Mouse (Mus musculus) macrophage (primary cell): ENCODE data around the gene Mme. TPM values are rescaled to one million over a fixed set of nuclear protein-coding genes. Genes with fewer than 3 reads are reported as not detected.

Source experiments
- H3K27ac ChIP-seq: fragments of 350-480 bp; formaldehyde crosslinking; 2 replicates; pipeline ENCODE4 v1.9.0; 2021
- H3K36me3 ChIP-seq: fragments of 350-480 bp; formaldehyde crosslinking; 2 replicates; pipeline ENCODE4 v1.9.0; 2021; ENCODE audit errors: inconsistent target
- H3K4me3 ChIP-seq: fragments of 350-480 bp; formaldehyde crosslinking; 2 replicates; pipeline ENCODE4 v1.9.0; 2021; ENCODE audit errors: inconsistent target
- H3K79me2 ChIP-seq: fragments of 350-480 bp; formaldehyde crosslinking; 2 replicates; pipeline ENCODE4 v1.9.0; 2021; ENCODE audit errors: inconsistent target
- WGBS: methylation state at CpG from one replicate; pipeline ENCODE4 v1.1.7; 2026; ENCODE audit warnings: inconsistent platforms; ENCODE audit not compliant: missing documents; 5-methylcytosine and 5-hydroxymethylcytosine counted together
- polyA plus RNA-seq: library from polyadenylated mRNA; stranded (reverse); fragments of 250-400 nt; gene quantifications from 3 replicates; pipeline ENCODE4 v1.2.4, GENCODE M21; 2018; ENCODE audit warnings: inconsistent platforms

The Mme gene
- polyA plus RNA-seq, 1 experiment from 2014 or later, result not detected

- H3K27ac ChIP-seq, result no peak overlapping the region
- H3K36me3 ChIP-seq, result no peaks in the 10 kb centered on the region
- H3K79me2 ChIP-seq, result no peaks in the 10 kb centered on the region
- no peak overlapping the region for H3K4me3 ChIP-seq
- WGBS, result 75% methylated on average over 3 of the region's 3 CpGs
Measured at GRCm38 (mm10) chr3:63317496-63317895, 76.2 kb downstream of the Mme start.

GRCm38 (mm10) chr3:63325615-63326014 lies 84.3 kb downstream of the Mme start:
- no peak overlapping the region for H3K4me3 ChIP-seq
- WGBS, result 84% methylated on average over 2 of the region's 2 CpGs
- H3K79me2 ChIP-seq, result no peaks in the 10 kb centered on the region
- no peak overlapping the region for H3K27ac ChIP-seq
- no peaks in the 10 kb centered on the region for H3K36me3 ChIP-seq

- 75% methylated on average over 2 of the region's 2 CpGs for WGBS
- Histone ChIP-seq H3K27ac (no peak overlapping the region), H3K4me3 (no peak overlapping the region), H3K79me2 (no peaks in the 10 kb centered on the region), H3K36me3 (no peaks in the 10 kb centered on the region)
Measured at GRCm38 (mm10) chr3:63340110-63340509, 98.8 kb downstream of the Mme start.

GRCm38 (mm10) chr3:63340546-63340945 lies 99.2 kb downstream of the Mme start:
- Histone ChIP-seq H3K27ac (no peak overlapping the region), H3K79me2 (no peaks in the 10 kb centered on the region), H3K36me3 (no peaks in the 10 kb centered on the region), H3K4me3 (no peak overlapping the region)
- WGBS, result 90% methylated on average over 3 of the region's 3 CpGs

- H3K36me3 ChIP-seq, result no peaks in the 10 kb centered on the region
- no peak overlapping the region for H3K4me3 ChIP-seq
- H3K27ac ChIP-seq, result no peak overlapping the region
- WGBS, result 87% methylated on average over 4 of the region's 4 CpGs
- H3K79me2 ChIP-seq, result no peaks in the 10 kb centered on the region
Measured at GRCm38 (mm10) chr3:63341481-63341880, 100.1 kb downstream of the Mme start.

GRCm38 (mm10) chr3:63344998-63345397 lies 103.7 kb downstream of the Mme start:
- Histone ChIP-seq H3K4me3 (no peak overlapping the region), H3K79me2 (no peaks in the 10 kb centered on the region), H3K36me3 (no peaks in the 10 kb centered on the region), H3K27ac (no peak overlapping the region)
- 91% methylated on average over 5 of the region's 5 CpGs for WGBS

GRCm38 (mm10) chr3:63348893-63349426 lies 107.6 kb downstream of the Mme start:
- no peak overlapping the region for H3K4me3 ChIP-seq

GRCm38 (mm10) chr3:63350242-63350641 lies 108.9 kb downstream of the Mme start:
- H3K27ac ChIP-seq, result no peak overlapping the region
- WGBS, result 92% methylated on average over 4 of the region's 4 CpGs

More at GRCm38 (mm10) chr3:63348893-63349426, 107.6 kb downstream of the Mme start:
- WGBS, result 88% methylated on average over 2 of the region's 2 CpGs
- Histone ChIP-seq H3K36me3 (no peaks in the 10 kb centered on the region), H3K79me2 (no peaks in the 10 kb centered on the region), H3K27ac (no peak overlapping the region)

GRCm38 (mm10) chr3:63350704-63351103 lies 109.4 kb downstream of the Mme start:
- WGBS, result 75% methylated on average over 3 of the region's 3 CpGs

More at GRCm38 (mm10) chr3:63350242-63350641, 108.9 kb downstream of the Mme start:
- no peaks in the 10 kb centered on the region for H3K79me2 ChIP-seq
- H3K36me3 ChIP-seq, result no peaks in the 10 kb centered on the region
- H3K4me3 ChIP-seq, result no peak overlapping the region

GRCm38 (mm10) chr3:63351680-63352260 lies 110.4 kb downstream of the Mme start:
- 100% methylated on average over 1 of the region's 1 CpGs for WGBS
- H3K4me3 ChIP-seq, result no peak overlapping the region
- no peak overlapping the region for H3K27ac ChIP-seq
- no peaks in the 10 kb centered on the region for H3K79me2 ChIP-seq
- no peaks in the 10 kb centered on the region for H3K36me3 ChIP-seq

More at GRCm38 (mm10) chr3:63350704-63351103, 109.4 kb downstream of the Mme start:
- no peak overlapping the region for H3K4me3 ChIP-seq
- H3K27ac ChIP-seq, result no peak overlapping the region
- H3K36me3 ChIP-seq, result no peaks in the 10 kb centered on the region
- H3K79me2 ChIP-seq, result no peaks in the 10 kb centered on the region

- Histone ChIP-seq H3K27ac (no peak overlapping the region), H3K79me2 (no peaks in the 10 kb centered on the region), H3K4me3 (no peak overlapping the region), H3K36me3 (no peaks in the 10 kb centered on the region)
- WGBS, result 100% methylated on average over 1 of the region's 1 CpGs
Measured at GRCm38 (mm10) chr3:63359512-63359911, 118.2 kb downstream of the Mme start.

- H3K36me3 ChIP-seq, result no peaks in the 10 kb centered on the region
- WGBS, result 53% methylated on average over 2 of the region's 2 CpGs
- no peak overlapping the region for H3K4me3 ChIP-seq
- no peaks in the 10 kb centered on the region for H3K79me2 ChIP-seq
- H3K27ac ChIP-seq, result no peak overlapping the region
Measured at GRCm38 (mm10) chr3:63384989-63385388, 143.7 kb downstream of the Mme start.

GRCm38 (mm10) chr3:63390774-63391173 lies 149.4 kb downstream of the Mme start:
- Histone ChIP-seq H3K4me3 (no peak overlapping the region), H3K27ac (no peak overlapping the region), H3K79me2 (no peaks in the 10 kb centered on the region), H3K36me3 (no peaks in the 10 kb centered on the region)
- 83% methylated on average over 2 of the region's 2 CpGs for WGBS

GRCm38 (mm10) chr3:63391348-63391747 lies 150.0 kb downstream of the Mme start:
- H3K36me3 ChIP-seq, result no peaks in the 10 kb centered on the region
- no peaks in the 10 kb centered on the region for H3K79me2 ChIP-seq
- no peak overlapping the region for H3K27ac ChIP-seq
- no peak overlapping the region for H3K4me3 ChIP-seq
- 84% methylated on average over 2 of the region's 2 CpGs for WGBS

- WGBS, result 87% methylated on average over 4 of the region's 4 CpGs
- Histone ChIP-seq H3K79me2 (no peaks in the 10 kb centered on the region), H3K27ac (no peak overlapping the region), H3K4me3 (no peak overlapping the region), H3K36me3 (no peaks in the 10 kb centered on the region)
Measured at GRCm38 (mm10) chr3:63394424-63394941, 153.1 kb downstream of the Mme start.
